ENCODE assay signal across 18 mouse cellular contexts in the genomic region with DNA sequence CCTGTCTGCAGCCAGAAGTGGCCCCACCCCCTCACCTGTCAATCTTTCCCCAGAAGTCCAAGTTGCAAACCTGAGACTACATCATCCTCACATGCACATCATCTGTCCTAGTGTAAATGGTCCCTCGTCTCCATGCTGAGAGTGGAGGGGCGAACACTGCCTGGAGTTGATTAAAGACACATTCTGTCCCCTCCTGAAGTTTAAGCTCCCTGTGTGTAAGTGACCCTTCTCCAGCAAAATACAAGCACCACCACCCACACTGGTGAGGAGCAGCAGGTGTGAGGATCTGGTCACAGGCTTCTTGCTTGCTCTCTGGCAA.
DNase-seq lines count a peak whose midpoint lies in the region; ATAC-seq and TF ChIP-seq lines count a peak whose summit lies in the region.
"Had no signal": no experiment of that assay in that cellular context is flagged by ENCODE, and none has a peak within 500 bp of the region (broad histone marks: within the 10 kb centered on the region; RNA-seq: fewer than 3 reads in every experiment).

No protein-coding gene starts in this region.

- H3K4me2 ChIP-seq in hindbrain, embryonic 13.5 days, result no peak overlapping the region
- no peak overlapping the region for H3K4me2 ChIP-seq in hindbrain, postnatal 0 days (ENCODE audit: low read depth, low read length)
- H3K4me2 ChIP-seq in midbrain, embryonic 15.5 days, result no peak overlapping the region
- H3K4me2 ChIP-seq in midbrain, embryonic 14.5 days (ENCODE audit: low read length), result no peak overlapping the region
- H3K4me2 ChIP-seq in embryonic facial prominence, embryonic 15.5 days (replicated peaks), result no peak overlapping the region
- H3K4me2 ChIP-seq in kidney, embryonic 14.5 days (replicated peaks; ENCODE audit: low read depth, low read length), result no peak overlapping the region
- H3K4me2 ChIP-seq: forebrain, embryonic 12.5 days; heart, embryonic 12.5 days; intestine, embryonic 15.5 days had no signal

- H3K4me1 ChIP-seq in hindbrain, embryonic 13.5 days (replicated peaks), result peaks cover 8% of the 10 kb centered on the region
- H3K4me1 ChIP-seq in hindbrain, postnatal 0 days (ENCODE audit: insufficient read depth, low read length), result no peaks in the 10 kb centered on the region
- H3K4me1 ChIP-seq in midbrain, embryonic 15.5 days, result peaks cover 3% of the 10 kb centered on the region; the same call in 1 of the 2 replicates
- H3K4me1 ChIP-seq in midbrain, embryonic 14.5 days (ENCODE audit: control insufficient read depth, insufficient read depth, low read length), result peaks cover 4% of the 10 kb centered on the region; the same call in 1 of the 2 replicates
- peaks cover 31% of the 10 kb centered on the region for H3K4me1 ChIP-seq in embryonic facial prominence, embryonic 15.5 days
- H3K4me1 ChIP-seq in kidney, embryonic 14.5 days (ENCODE audit: control insufficient read depth, insufficient read depth, low read length), result no peaks in the 10 kb centered on the region
- H3K4me1 ChIP-seq: intestine, embryonic 15.5 days had no signal

- peak overlapping the region; percentile 4; the same call in 1 of the 2 replicates for H3K27ac ChIP-seq in hindbrain, embryonic 13.5 days
- no peak overlapping the region for H3K27ac ChIP-seq in hindbrain, postnatal 0 days
- H3K27ac ChIP-seq in midbrain, embryonic 15.5 days, result no peak overlapping the region
- H3K27ac ChIP-seq in midbrain, embryonic 14.5 days (replicated peaks; ENCODE audit: low read depth, low read length), result no peak overlapping the region
- H3K27ac ChIP-seq in embryonic facial prominence, embryonic 15.5 days (replicated peaks), result 0 out of 2 replicates have a peak overlapping the region, but pooled peaks have one; percentile 18
- H3K27ac ChIP-seq in kidney, embryonic 14.5 days (ENCODE audit: low read depth, low read length), result no peak overlapping the region
- H3K27ac ChIP-seq: forebrain, embryonic 12.5 days; heart, adult 2 months; hindbrain, embryonic 10.5 days; intestine, embryonic 15.5 days had no signal

- no peak overlapping the region for H3K9ac ChIP-seq in hindbrain, embryonic 13.5 days
- H3K9ac ChIP-seq in hindbrain, postnatal 0 days (replicated peaks; ENCODE audit: low read length), result no peak overlapping the region
- no peak overlapping the region for H3K9ac ChIP-seq in midbrain, embryonic 15.5 days
- no peak overlapping the region for H3K9ac ChIP-seq in midbrain, embryonic 14.5 days (replicated peaks; ENCODE audit: low read length)
- H3K9ac ChIP-seq in embryonic facial prominence, embryonic 15.5 days, result no peak overlapping the region
- no peak overlapping the region for H3K9ac ChIP-seq in kidney, embryonic 14.5 days (ENCODE audit: low read depth, low read length)
- H3K9ac ChIP-seq: forebrain, embryonic 12.5 days; heart, embryonic 12.5 days; intestine, embryonic 15.5 days had no signal

- 60% methylated on average over 2 of the region's 2 CpGs for WGBS in hindbrain, embryonic 13.5 days
- 58% methylated on average over 2 of the region's 2 CpGs for WGBS in hindbrain, postnatal 0 days
- WGBS in midbrain, embryonic 15.5 days, result 55% methylated on average over 2 of the region's 2 CpGs
- WGBS in midbrain, embryonic 14.5 days, result 71% methylated on average over 2 of the region's 2 CpGs
- WGBS in embryonic facial prominence, embryonic 15.5 days, result 36% methylated on average over 2 of the region's 2 CpGs
- 69% methylated on average over 2 of the region's 2 CpGs for WGBS in kidney, embryonic 14.5 days

- no peaks in the 10 kb centered on the region for H3K27me3 ChIP-seq in hindbrain, embryonic 13.5 days
- no peaks in the 10 kb centered on the region for H3K27me3 ChIP-seq in hindbrain, postnatal 0 days (ENCODE audit: insufficient read depth, low read length)
- H3K27me3 ChIP-seq in midbrain, embryonic 15.5 days (replicated peaks), result 0 out of 2 replicates have a peak, but pooled peaks cover 3% of the 10 kb centered on the region
- no peaks in the 10 kb centered on the region for H3K27me3 ChIP-seq in midbrain, embryonic 14.5 days (ENCODE audit: control insufficient read depth, insufficient read depth, low read length)
- H3K27me3 ChIP-seq in embryonic facial prominence, embryonic 15.5 days, result no peaks in the 10 kb centered on the region
- no peaks in the 10 kb centered on the region for H3K27me3 ChIP-seq in kidney, embryonic 14.5 days (ENCODE audit: control insufficient read depth, insufficient read depth, low read length)
- H3K27me3 ChIP-seq: intestine, embryonic 15.5 days had no signal

- ATAC-seq in hindbrain, embryonic 13.5 days (ENCODE audit: low FRiP score), result no peak
- no peak for ATAC-seq in hindbrain, postnatal 0 days
- peak; percentile 63; the same call in 1 of the 2 replicates for ATAC-seq in midbrain, embryonic 15.5 days (replicated peaks)
- ATAC-seq in midbrain, embryonic 14.5 days (ENCODE audit: low FRiP score, low TSS enrichment), result no peak
- ATAC-seq in embryonic facial prominence, embryonic 15.5 days (ENCODE audit: insufficient number of reproducible peaks, low FRiP score, low TSS enrichment, low read depth), result no peak
- no peak for ATAC-seq in kidney, embryonic 14.5 days (ENCODE audit: low FRiP score, low TSS enrichment)
- ATAC-seq: forebrain, embryonic 16.5 days; intestine, embryonic 15.5 days had no signal

- no peaks in the 10 kb centered on the region for H3K9me3 ChIP-seq in hindbrain, embryonic 13.5 days
- no peaks in the 10 kb centered on the region for H3K9me3 ChIP-seq in hindbrain, postnatal 0 days (ENCODE audit: low read length)
- H3K9me3 ChIP-seq in midbrain, embryonic 15.5 days, result no peaks in the 10 kb centered on the region
- H3K9me3 ChIP-seq in midbrain, embryonic 14.5 days (ENCODE audit: control insufficient read depth, low read length), result no peaks in the 10 kb centered on the region
- no peaks in the 10 kb centered on the region for H3K9me3 ChIP-seq in embryonic facial prominence, embryonic 15.5 days (replicated peaks)
- H3K9me3 ChIP-seq in kidney, embryonic 14.5 days (ENCODE audit: control insufficient read depth, low read length), result no peaks in the 10 kb centered on the region
- H3K9me3 ChIP-seq: forebrain, embryonic 12.5 days; heart, embryonic 12.5 days; hindbrain, embryonic 10.5 days; intestine, embryonic 15.5 days had no signal

- no peak overlapping the region for H3K4me3 ChIP-seq in hindbrain, embryonic 13.5 days
- H3K4me3 ChIP-seq in hindbrain, postnatal 0 days (ENCODE audit: low read length), result no peak overlapping the region
- no peak overlapping the region for H3K4me3 ChIP-seq in midbrain, embryonic 15.5 days
- H3K4me3 ChIP-seq in midbrain, embryonic 14.5 days (replicated peaks; ENCODE audit: low read depth, low read length), result no peak overlapping the region
- no peak overlapping the region for H3K4me3 ChIP-seq in embryonic facial prominence, embryonic 15.5 days (replicated peaks)
- no peak overlapping the region for H3K4me3 ChIP-seq in kidney, embryonic 14.5 days (ENCODE audit: low read length)
- H3K4me3 ChIP-seq: erythroblast, embryonic 14.5 days; forebrain, embryonic 12.5 days; heart, adult 2 months; heart, embryonic 12.5 days; hindbrain, embryonic 10.5 days; intestine, embryonic 15.5 days had no signal

- DNase-seq in hindbrain, postnatal 0 days (ENCODE audit: low spot score), result no peak
- DNase-seq in midbrain, embryonic 14.5 days, result no peak
- DNase-seq: adrenal gland, adult 2 months; adrenal gland, postnatal 25 days; cerebellum, adult 18-20 months; cerebellum, adult 9-11 months; gastrocnemius, postnatal 10 days; heart, adult 2 months had no signal

- TF ChIP-seq CTCF in hindbrain, postnatal 0 days (IDR thresholded peaks at IDR 0.05; ENCODE audit: low read depth), result no peak

- no peaks in the 10 kb centered on the region for H3K36me3 ChIP-seq in hindbrain, embryonic 13.5 days
- H3K36me3 ChIP-seq in hindbrain, postnatal 0 days (ENCODE audit: insufficient read depth, low read length), result no peaks in the 10 kb centered on the region
- H3K36me3 ChIP-seq in midbrain, embryonic 15.5 days (replicated peaks), result no peaks in the 10 kb centered on the region
- H3K36me3 ChIP-seq in midbrain, embryonic 14.5 days (ENCODE audit: control insufficient read depth, insufficient read depth, low read length), result no peaks in the 10 kb centered on the region
- no peaks in the 10 kb centered on the region for H3K36me3 ChIP-seq in embryonic facial prominence, embryonic 15.5 days
- no peaks in the 10 kb centered on the region for H3K36me3 ChIP-seq in kidney, embryonic 14.5 days (ENCODE audit: control insufficient read depth, insufficient read depth, low read length)
- H3K36me3 ChIP-seq: forebrain, embryonic 12.5 days; heart, embryonic 12.5 days; hindbrain, embryonic 10.5 days; intestine, embryonic 15.5 days had no signal

Comparison
In these comparisons a context has a peak if more than half of its experiments do, and no peak if none do; other contexts are left out.
1. H3K27ac ChIP-seq: peak in hindbrain, embryonic 13.5 days (single experiment) and embryonic facial prominence, embryonic 15.5 days (single experiment); none in hindbrain, postnatal 0 days (single experiment), midbrain, embryonic 15.5 days (single experiment), midbrain, embryonic 14.5 days (single experiment) and kidney, embryonic 14.5 days (single experiment).